Mouse (Mus musculus) adrenal gland, postnatal 25 days (tissue): ENCODE measurements at regions not wholly inside any gene's neighbourhood (a gene's known extent, or its start where the extent isn't known, plus 50 kb on each side); places are given as distances from the start of the nearest gene placed in this dataset.

Source experiments
- DNase-seq: peaks from one replicate; pipeline ENCODE4 v3.0.0; 2021; ENCODE audit warnings: mixed read lengths

DNA sequence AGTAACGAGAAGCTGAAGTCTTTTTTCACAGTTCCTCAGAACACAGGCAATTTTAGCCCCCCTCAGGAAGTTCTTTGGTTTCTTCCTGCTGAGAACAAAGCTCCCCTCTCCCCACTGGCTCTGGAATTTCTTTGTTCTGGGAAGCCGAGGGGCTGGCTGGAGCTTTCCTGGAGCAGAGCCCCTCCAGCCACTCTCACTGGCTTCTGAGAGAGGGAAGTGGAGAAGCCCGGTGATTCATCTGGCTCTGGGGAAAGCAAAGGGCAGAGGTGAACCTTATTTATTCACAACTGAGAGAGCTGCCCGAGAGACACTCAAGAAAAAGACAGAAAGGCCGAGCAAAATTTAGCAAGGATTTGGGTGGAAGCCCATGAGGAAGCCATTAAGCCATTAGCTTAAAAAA is 63.9 kb downstream of the Ddx3x start:
- DNase-seq: peak; percentile 6

DNA sequence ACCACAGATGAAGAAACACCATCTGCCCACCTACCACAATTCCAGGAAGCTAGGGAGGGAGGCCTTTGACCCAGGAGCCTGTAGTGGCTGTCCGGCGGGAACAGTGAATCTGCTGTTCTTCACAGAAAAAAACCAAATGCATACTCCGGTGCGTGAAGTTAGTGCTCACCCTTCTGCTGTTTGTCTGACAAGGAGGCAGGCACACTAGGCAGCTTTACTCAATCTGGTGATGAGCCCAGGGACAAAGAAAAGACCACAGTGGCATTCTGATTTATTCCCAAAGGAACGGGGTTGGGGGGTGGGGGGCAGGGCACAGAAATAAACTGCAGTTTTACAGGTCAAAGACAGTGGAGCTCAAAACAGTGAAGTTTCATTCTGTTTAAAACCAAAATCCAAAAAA is 64.4 kb downstream of the Ddx3x start:
- DNase-seq: no peak

DNA sequence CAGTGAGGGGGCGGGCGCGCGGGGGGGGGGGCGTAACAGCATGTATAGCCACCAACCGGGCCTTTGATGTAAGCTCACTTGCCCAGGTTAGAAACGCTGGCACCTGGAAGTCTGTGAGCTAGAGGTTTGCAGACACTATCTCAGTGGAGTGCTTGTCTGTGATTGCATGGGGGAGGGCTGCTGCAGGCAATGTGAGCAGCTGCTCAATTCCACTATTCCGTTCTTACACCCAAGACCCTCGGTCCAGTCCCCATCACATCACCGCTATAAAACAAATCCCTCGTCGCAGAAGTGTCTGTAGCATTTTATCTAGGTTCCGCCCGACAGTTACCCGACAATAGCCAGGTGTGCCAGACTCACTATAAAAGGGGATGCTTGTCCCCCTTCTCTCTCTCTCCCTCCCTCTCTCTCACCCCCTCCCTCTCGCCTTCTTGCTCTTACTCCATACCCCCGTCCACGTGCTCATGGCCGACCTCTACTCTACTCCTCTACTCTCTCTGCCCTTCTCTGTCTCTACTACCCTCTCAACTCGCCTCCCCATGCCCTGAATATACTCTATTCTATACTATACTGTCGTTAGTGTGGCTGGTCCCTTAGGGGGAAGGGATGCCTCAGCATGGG is 65.4 kb downstream of the Ddx3x start:
- no peak for DNase-seq

DNA sequence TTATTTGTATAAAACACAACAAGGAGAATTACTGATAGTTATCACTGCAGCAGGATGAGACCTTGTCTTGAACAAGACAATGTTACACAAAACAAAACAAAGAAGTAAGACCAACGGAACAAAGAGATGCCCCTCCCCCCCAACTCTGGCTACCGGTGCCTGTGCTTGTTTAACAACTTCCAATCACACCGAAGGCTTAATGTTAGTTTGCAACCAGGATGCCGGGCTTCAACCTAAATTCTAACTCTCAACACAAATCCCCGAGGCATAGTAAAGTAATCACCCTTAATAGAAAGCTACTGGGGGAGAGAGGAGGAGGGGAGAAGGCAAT is 65.9 kb downstream of the Ddx3x start:
- DNase-seq: peak; percentile 5

DNA sequence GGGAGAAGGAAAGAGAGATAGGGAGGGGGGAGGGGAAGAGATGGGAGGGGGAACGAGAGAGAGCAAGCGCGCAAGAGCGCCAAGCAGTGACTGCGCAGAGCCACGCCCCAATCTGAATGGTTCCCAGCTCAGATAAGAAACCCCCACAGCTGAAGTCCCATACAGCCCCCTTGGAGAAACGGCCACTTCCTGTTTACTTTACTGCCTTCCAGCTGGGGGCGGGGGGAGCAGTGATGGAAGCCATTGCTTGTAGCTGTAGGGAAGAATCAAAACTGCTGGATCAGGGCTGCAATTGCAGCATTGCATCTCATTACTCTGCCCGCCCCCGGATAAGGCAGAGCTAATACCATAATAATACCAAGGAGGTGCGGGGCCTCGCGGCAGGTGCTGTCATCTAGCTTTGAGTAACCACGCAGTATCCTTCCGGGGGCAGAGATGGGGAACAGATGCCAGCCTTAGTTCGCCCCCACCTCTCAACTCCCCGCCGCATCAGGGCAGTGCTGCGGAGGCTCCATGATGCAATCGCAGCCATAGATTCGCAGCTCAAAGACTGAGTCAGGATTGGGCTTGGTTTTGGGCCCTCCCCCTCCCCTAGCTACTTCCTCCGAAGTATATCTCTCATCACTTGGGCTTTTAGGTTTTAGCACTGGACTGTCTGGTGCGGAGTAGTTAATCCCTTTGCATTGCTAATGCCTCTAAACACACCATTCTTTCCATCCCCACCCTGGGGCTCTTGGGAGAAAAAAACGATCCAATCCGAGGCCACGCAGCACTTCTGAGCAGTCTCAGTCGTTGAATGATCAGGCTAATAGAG is 66.5 kb downstream of the Ddx3x start:
- peak; percentile 53 for DNase-seq

DNA sequence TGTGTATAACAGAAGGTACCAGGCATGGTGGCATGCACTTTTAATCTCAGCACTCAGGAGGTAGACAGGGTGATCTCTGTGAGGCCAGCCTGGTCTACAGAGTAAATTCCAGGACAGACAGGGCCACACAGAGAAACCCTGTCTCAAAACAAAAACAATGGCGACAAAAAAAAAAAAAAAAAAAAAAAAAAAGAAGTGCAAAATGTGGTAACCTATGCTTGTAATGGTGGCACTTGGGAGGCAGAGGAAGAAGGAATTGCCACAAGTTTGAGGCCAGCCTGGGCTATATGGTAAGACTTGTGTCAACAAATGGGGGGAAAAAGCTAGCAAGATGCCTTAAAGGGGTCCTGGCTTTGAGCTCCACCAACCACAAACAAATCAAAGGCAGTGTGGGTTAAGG is 67.6 kb downstream of the Ddx3x start:
- DNase-seq: no peak

DNA sequence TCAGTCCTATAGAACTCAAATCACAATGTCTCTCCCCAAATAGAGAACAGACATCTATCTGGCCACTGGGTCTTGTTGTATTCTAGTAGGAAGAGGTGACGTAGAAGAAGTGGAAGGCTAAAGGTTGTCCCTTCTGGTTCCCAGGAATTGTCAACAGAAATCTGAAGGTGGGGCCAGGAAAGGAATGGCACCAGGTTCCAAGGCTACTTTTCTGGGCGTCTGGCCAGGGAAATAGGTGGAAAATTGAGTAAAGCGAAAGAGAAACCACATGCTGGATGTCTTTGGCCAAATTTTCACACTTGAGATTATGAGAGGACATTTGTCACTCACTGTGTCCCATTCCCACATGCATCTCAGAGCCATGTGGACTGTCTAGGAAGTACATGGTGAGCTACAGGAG is 69.7 kb downstream of the Ddx3x start:
- peak; percentile 7 for DNase-seq

DNA sequence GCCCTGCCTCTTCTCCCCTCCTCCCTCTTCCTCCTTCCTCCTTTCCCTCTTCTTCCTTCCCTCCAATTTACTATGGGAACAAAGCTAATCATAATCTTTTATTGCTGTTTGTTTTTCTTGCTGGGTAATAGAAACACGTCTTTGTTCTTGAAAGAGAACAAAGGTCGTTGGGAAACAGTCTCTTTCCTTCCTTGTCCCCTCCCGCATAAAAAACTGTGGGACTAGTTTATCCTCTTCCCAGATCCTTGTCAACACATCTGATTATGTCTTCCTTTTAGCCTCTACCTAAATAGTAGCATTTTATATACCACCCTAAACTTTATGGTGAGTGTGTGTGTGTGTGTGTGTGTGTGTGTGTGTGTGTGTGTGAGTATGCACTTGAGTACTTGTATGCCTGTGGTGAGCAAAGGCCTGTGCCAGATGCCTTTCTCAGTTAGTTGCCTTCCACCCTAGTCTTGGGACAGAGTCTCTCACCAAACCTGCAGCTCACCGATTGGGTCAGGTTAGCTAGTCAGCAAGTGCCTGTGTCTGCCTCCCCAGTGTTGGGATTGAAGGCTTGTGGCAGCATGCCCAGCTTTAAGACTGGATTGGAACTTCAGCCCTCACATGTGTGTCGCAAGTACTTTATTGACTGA is 76.5 kb downstream of the Ddx3x start:
- DNase-seq: no peak

DNA sequence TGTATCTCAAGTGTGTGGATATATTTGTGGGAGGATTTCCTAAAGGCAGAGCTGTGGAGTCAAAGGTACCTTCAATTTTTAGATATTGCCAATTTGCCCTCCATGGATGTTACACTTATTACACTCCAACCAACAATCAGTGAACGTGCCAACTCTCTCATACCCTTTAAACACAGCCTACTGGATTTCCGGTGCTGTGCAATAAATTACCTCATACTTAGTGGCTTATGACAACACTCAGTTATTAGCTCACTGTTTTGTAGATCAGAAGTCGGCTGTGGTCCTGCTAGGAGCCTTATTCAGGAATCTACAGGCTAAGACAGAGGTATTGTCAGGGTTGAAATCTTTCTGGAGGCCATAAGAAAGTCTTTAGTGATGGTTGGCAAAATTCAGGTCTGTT is 77.2 kb downstream of the Ddx3x start:
- no peak for DNase-seq

DNA sequence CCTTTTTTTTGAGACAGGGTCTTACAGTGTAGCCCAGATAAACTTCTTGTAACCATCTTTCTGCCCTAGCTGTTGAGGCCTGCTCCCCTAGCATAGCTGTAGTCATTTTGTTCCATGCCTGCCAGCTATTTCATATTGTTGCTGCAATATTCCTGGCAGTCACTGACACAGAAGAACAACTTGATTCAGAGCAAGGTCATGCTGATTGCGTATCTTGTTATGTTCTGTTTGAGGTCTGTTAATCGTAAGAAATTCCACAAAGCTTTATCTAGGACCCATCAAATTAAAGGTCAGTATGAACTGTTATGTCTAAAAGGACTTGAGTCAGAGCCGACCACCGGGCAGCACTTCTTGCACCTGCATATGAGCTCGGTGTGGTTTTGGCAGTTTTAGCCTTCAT is 79.7 kb downstream of the Ddx3x start:
- DNase-seq: no peak

DNA sequence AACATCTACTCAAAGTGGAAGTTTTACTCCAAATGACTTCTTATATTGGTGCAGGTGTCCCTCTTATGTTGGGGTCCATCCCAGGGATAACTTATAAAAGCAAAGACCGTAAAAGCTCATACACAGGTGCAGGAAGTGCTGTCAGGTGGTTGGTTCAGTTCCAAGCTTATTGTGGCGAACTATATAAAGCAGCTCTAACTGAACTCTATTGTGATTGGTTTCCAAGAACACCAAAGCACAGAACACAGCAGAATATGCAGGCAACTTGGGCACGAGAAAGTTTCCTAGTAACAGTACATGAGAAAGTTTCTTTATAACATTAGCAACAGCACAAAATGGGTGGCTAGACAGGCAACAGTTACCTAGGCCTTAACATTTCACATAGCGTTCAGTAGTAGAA is 89.5 kb downstream of the Ddx3x start:
- DNase-seq: no peak

DNA sequence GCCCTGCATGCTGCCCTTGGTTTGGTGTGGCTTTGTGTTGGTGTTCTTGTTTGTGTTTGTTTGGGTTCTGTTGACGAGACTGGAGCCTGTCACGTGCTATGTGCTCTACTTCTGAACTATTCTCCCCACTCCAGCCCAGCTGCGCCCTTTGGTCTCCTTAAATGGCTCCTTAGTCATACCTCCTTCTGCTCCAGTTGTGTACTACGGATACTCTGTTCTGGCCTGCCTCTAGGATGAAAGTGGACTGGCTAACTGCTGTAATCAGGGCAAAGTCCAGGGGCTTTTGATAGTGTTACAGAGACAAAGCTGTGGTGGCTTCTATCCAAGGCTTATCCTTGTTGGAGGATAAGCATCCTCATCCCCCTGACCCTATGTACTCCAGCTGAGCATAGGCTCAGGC is 92.0 kb downstream of the Ddx3x start:
- DNase-seq: no peak

DNA sequence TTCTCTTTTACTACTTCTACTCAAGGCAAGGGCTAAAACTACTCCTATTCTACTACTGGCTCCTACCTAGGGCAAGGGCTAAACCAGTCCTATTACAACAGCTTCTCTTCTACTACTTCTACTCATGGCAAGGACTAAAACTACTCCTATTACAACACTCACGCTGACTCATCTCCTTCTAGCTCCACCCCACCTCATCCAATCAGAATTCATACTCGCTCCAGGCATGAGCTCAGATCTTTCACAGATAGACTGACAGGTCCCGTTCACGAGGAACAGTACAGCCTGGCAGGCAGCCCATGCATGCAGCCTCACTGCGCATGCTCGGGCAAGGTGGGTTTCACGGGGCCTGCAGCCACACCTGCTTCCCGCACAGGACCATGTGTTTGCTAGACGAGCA is 79.6 kb upstream of the Nyx start:
- DNase-seq: peak; percentile 2

DNA sequence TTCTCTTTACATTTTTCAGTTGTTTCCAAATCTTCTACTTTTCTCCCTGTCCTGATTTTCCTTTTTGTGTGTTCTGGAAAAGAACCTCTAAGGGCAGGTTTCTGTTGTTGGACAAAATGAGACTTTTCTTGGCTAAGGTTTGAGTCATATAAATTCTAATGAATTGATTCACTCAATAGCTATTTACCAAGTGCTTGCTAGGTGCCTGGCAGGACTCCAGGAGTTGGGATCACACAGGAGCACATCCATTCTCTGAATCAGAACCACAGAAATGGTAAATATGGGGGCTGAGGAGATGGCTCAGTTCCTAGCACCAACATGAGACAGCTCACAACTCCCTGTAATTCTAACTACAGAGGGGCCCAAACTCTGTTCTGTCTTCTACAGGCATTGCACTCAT is 67.4 kb upstream of the Nyx start:
- peak; percentile 60 for DNase-seq

DNA sequence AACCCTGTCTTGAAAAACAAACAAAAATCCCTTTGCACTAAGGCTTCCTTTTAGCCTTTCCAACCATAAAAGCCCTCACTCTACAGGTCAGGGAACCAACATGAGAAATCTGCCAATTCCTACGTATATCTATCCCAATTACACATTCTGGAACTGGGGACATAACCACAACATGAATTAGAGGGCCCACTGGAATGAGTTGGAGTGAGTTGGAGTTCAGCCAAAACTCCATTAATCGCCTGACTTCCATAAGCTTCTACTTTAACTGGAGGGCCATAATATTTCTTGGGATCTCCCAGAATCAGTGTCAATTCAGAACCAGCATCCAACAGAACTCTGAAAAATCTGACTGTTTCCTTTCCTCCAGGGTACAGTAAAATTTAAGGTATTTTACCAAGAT is 53.2 kb upstream of the Nyx start:
- no peak for DNase-seq

DNA sequence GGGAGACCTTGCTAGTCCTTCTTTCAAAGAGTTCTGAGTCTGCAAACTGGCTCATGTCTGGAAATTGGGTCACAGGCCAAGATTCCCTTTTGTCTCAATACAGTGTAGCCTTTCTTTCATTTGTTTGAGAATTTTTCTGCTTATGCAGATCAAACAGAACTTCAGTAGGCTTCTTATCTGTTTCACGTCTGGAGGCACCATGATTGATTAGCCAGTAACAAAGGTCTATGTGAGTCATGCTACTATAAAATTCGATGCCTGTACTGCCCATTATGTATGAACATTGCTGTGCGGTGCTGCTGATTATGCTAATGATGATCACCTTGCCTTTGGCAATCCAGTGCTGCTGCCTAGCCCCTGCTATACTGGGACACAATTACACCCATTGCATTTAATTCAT is 52.8 kb upstream of the Nyx start:
- DNase-seq: no peak
